Mouse (Mus musculus): Measurements from ENCODE around the gene Prokr2. TPM values are rescaled to one million over a fixed set of nuclear protein-coding genes. Genes with fewer than 3 reads are reported as not detected.

Gene Prokr2
- 1.5 and 2.0 TPM in 2 replicates for polyA plus RNA-seq (2016; fragmentation: Nextera tagmentation; extraction: Ambion mirVana)

DNA sequence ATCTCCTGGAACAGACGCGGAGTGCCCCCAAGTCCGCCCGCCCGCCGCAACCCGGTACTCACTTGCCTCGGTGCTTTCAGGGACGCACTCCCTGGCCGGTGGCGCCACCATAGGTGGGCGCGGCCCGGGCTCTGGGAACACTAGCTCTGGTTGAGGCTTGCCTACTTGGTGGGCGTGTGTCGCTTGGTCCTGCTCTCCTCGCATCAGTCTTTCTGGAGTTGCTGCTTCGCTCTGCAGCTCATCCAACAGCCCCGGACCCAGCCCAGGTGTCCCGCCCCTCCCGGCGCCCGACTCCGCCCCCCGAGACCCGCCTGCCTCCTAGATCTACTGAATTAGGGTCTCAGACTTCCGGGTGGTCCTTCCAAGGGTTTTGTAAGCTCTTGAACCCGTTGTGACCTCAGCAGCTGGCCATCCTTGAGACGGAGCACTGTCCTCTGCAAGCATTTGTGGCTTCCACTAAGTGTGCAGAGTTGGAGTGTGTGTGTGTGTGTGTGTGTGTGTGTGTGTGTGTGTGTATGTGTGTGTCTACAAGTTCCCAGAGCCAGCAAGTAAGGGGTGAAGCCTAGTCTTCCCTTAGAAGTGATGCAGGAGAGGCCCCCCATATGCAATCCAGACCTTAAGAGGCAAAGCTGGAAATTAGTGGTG, at the start of gene Prokr2:
Gene Prokr2 (minus strand): TSS at position 254 of the 645 bp plus-strand sequence.
- WGBS = 3% methylated on average over 29 of the region's 29 CpGs
- Histone ChIP-seq H3K27me3 (replicated peaks) (peaks cover 21% of the 10 kb centered on the region), H3K4me2 (peak within 1 kb of the TSS; percentile 99), H3K4me3 (peak within 1 kb of the TSS; percentile 62), H3K9me3 (replicated peaks) (no peaks in the 10 kb centered on the region), H3K27ac (ENCODE audit: poor library complexity, severe bottlenecking) (no peak within 1 kb of the TSS), H3K36me3 (no peaks in the 10 kb centered on the region), H3K4me1 (replicated peaks) (no peaks in the 10 kb centered on the region; the same call in 1 of the 2 replicates), H3K9ac (peak within 1 kb of the TSS; percentile 57)
- ATAC-seq (ENCODE audit: insufficient number of reproducible peaks, low FRiP score) = peak; percentile 57; the same call in 1 of the 2 replicates

DNA sequence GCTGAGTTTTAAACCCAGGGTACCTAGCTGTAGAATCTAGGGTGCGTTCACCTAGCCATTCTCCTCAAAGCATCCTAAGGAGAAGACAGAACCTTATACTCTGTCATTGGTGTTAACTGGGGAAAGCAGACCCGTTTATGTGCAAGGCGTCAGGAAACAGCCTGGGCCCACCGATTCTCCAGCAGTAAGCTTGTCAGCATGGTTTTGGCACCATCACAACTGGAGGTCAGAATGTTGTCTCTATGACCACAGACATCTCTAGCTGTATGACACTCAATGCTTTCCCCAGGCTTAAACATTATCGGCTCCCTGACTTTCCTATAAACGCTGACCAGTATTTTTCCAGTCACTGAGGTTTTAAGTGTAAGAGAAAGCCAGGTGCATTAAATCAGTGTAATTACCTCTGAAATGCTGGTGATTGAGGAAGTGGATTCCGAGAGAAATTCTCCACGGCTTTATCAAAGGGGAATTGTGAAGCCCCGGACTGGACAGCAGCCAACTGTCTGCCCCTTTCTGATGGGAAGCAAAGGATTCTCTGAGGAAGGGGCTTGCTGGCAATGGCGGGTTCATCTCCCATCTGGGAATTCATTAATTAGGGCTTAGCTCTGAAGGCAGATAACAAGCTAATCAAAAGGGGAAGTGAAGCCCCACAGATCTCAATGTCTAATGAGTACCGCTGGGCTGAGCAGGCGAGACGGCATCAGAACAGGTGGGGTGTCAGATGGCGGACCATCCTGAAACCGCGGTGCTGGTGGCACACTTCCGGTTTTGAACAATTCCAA, 42.1 kb upstream of the Prokr2 start:
- Histone ChIP-seq H3K9me3 (replicated peaks) (no peaks in the 10 kb centered on the region), H3K27ac (ENCODE audit: poor library complexity, severe bottlenecking) (no peak overlapping the region), H3K27me3 (replicated peaks) (no peaks in the 10 kb centered on the region), H3K4me1 (replicated peaks) (peaks cover 10% of the 10 kb centered on the region), H3K4me2 (peak overlapping the region; percentile 55), H3K9ac (no peak overlapping the region), H3K4me3 (peak overlapping the region; percentile 12; the same call in 1 of the 2 replicates), H3K36me3 (no peaks in the 10 kb centered on the region)
- 50% methylated on average over 17 of the region's 17 CpGs for WGBS
- ATAC-seq (ENCODE audit: insufficient number of reproducible peaks, low FRiP score) = no peak

- no peak overlapping the region for H3K4me3 ChIP-seq
- H3K4me2 ChIP-seq = no peak overlapping the region
- WGBS = 70% methylated on average over 6 of the region's 6 CpGs
- H3K27ac ChIP-seq (ENCODE audit: poor library complexity, severe bottlenecking) = no peak overlapping the region
- peaks cover 10% of the 10 kb centered on the region for H3K4me1 ChIP-seq (replicated peaks)
- no peaks in the 10 kb centered on the region for H3K27me3 ChIP-seq (replicated peaks)
- 0 out of 2 replicates have a peak, but pooled peaks cover 4% of the 10 kb centered on the region for H3K9me3 ChIP-seq (replicated peaks)
- no peak for ATAC-seq (ENCODE audit: insufficient number of reproducible peaks, low FRiP score)
- no peak overlapping the region for H3K9ac ChIP-seq
- no peaks in the 10 kb centered on the region for H3K36me3 ChIP-seq
Observed at GRCm38 (mm10) chr2:132425576-132425975, 40.3 kb upstream of the Prokr2 start.

DNA sequence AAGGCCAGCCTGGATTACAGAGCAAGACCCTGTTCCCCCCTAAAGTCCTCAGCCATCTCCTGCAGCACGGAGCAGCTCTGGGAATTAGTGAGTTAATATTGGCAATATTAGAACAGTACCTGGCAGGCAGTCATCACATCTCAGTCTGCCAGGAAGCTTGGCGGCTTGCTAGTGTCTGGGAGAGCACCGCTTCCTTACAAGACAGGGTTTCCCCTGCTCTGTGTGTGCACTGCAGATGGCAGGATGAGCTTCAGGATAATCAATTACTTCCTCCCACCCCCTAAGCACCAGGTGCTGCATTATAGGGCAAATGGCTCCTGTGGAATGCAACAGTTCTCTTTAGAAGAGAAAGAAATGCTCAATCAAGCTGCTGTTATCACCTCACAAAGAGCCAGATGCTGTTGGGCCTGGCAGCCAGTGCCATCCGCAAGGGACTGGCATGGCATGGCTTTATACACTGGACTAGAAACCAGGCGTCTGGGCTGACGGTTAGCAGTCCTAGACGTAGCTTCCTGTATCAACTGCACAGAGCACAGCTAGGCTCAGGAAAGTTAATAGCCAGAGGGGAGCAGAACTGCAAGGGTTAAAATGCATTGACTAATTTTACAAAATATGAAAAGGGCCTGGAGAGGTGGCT, 38.3 kb upstream of the Prokr2 start:
- H3K4me2 ChIP-seq = no peak overlapping the region
- no peak overlapping the region for H3K27ac ChIP-seq (ENCODE audit: poor library complexity, severe bottlenecking)
- no peak overlapping the region for H3K4me3 ChIP-seq
- no peak overlapping the region for H3K9ac ChIP-seq
- H3K27me3 ChIP-seq (replicated peaks) = no peaks in the 10 kb centered on the region
- ATAC-seq (ENCODE audit: insufficient number of reproducible peaks, low FRiP score) = no peak
- H3K9me3 ChIP-seq (replicated peaks) = 0 out of 2 replicates have a peak, but pooled peaks cover 4% of the 10 kb centered on the region
- no peaks in the 10 kb centered on the region for H3K36me3 ChIP-seq
- WGBS = 73% methylated on average over 7 of the region's 7 CpGs
- peaks cover 10% of the 10 kb centered on the region for H3K4me1 ChIP-seq (replicated peaks)

- Histone ChIP-seq H3K9me3 (replicated peaks) (0 out of 2 replicates have a peak, but pooled peaks cover 4% of the 10 kb centered on the region), H3K4me3 (no peak overlapping the region), H3K4me1 (replicated peaks) (peaks cover 8% of the 10 kb centered on the region), H3K9ac (no peak overlapping the region), H3K4me2 (no peak overlapping the region), H3K36me3 (no peaks in the 10 kb centered on the region), H3K27ac (ENCODE audit: poor library complexity, severe bottlenecking) (no peak overlapping the region), H3K27me3 (replicated peaks) (no peaks in the 10 kb centered on the region)
- 70% methylated on average over 9 of the region's 9 CpGs for WGBS
- no peak for ATAC-seq (ENCODE audit: insufficient number of reproducible peaks, low FRiP score)
Observed at GRCm38 (mm10) chr2:132422846-132423245, 37.6 kb upstream of the Prokr2 start.

DNA sequence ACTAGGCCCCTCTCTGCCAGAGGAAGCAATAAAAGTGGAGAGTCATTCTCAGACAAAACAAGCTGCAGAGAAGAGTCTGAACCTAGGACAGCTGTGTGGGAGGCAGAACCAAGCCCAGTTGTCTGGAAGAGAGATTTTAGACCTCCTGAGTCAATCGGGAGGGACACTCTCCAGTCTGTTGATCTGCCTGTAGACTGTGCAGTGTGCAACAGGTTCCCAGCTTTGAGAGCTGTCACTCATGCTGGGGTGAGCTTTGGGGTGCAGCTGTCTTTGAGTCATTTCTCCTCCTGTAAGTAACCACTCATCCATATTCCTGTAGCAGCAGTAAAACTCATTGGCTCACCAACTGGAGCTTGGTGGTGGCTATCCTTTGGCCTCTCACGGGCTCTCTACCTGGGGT, 33.2 kb upstream of the Prokr2 start:
- H3K9me3 ChIP-seq (replicated peaks) = 0 out of 2 replicates have a peak, but pooled peaks cover 4% of the 10 kb centered on the region
- H3K27me3 ChIP-seq (replicated peaks) = no peaks in the 10 kb centered on the region
- H3K27ac ChIP-seq (ENCODE audit: poor library complexity, severe bottlenecking) = no peak overlapping the region
- H3K4me3 ChIP-seq = no peak overlapping the region
- H3K36me3 ChIP-seq = no peaks in the 10 kb centered on the region
- 78% methylated on average over 2 of the region's 2 CpGs for WGBS
- peaks cover 8% of the 10 kb centered on the region for H3K4me1 ChIP-seq (replicated peaks)
- H3K9ac ChIP-seq = no peak overlapping the region
- no peak overlapping the region for H3K4me2 ChIP-seq
- no peak for ATAC-seq (ENCODE audit: insufficient number of reproducible peaks, low FRiP score)

GRCm38 (mm10) chr2:132410126-132410525, 24.9 kb upstream of the Prokr2 start:
- Histone ChIP-seq H3K4me2 (no peak overlapping the region), H3K4me1 (replicated peaks) (no peaks in the 10 kb centered on the region), H3K27me3 (replicated peaks) (no peaks in the 10 kb centered on the region), H3K9ac (no peak overlapping the region), H3K4me3 (no peak overlapping the region), H3K9me3 (replicated peaks) (no peaks in the 10 kb centered on the region), H3K27ac (ENCODE audit: poor library complexity, severe bottlenecking) (no peak overlapping the region), H3K36me3 (no peaks in the 10 kb centered on the region)
- WGBS = 79% methylated on average over 4 of the region's 4 CpGs
- no peak for ATAC-seq (ENCODE audit: insufficient number of reproducible peaks, low FRiP score)

GRCm38 (mm10) chr2:132398136-132398535, 12.9 kb upstream of the Prokr2 start:
- no peak overlapping the region for H3K4me3 ChIP-seq
- H3K9ac ChIP-seq = no peak overlapping the region
- no peaks in the 10 kb centered on the region for H3K36me3 ChIP-seq
- H3K4me2 ChIP-seq = no peak overlapping the region
- no peak for ATAC-seq (ENCODE audit: insufficient number of reproducible peaks, low FRiP score)
- H3K27ac ChIP-seq (ENCODE audit: poor library complexity, severe bottlenecking) = no peak overlapping the region
- H3K9me3 ChIP-seq (replicated peaks) = peaks cover 16% of the 10 kb centered on the region
- WGBS = 78% methylated on average over 8 of the region's 8 CpGs
- H3K27me3 ChIP-seq (replicated peaks) = no peaks in the 10 kb centered on the region
- no peaks in the 10 kb centered on the region for H3K4me1 ChIP-seq (replicated peaks)

GRCm38 (mm10) chr2:132395753-132396152, 10.5 kb upstream of the Prokr2 start:
- Histone ChIP-seq H3K9ac (no peak overlapping the region), H3K36me3 (no peaks in the 10 kb centered on the region), H3K27ac (ENCODE audit: poor library complexity, severe bottlenecking) (no peak overlapping the region), H3K4me3 (no peak overlapping the region), H3K4me1 (replicated peaks) (no peaks in the 10 kb centered on the region), H3K9me3 (replicated peaks) (peaks cover 16% of the 10 kb centered on the region), H3K4me2 (no peak overlapping the region), H3K27me3 (replicated peaks) (0 out of 2 replicates have a peak, but pooled peaks cover 4% of the 10 kb centered on the region)
- WGBS = 55% methylated on average over 1 of the region's 1 CpGs
- ATAC-seq (ENCODE audit: insufficient number of reproducible peaks, low FRiP score) = no peak

DNA sequence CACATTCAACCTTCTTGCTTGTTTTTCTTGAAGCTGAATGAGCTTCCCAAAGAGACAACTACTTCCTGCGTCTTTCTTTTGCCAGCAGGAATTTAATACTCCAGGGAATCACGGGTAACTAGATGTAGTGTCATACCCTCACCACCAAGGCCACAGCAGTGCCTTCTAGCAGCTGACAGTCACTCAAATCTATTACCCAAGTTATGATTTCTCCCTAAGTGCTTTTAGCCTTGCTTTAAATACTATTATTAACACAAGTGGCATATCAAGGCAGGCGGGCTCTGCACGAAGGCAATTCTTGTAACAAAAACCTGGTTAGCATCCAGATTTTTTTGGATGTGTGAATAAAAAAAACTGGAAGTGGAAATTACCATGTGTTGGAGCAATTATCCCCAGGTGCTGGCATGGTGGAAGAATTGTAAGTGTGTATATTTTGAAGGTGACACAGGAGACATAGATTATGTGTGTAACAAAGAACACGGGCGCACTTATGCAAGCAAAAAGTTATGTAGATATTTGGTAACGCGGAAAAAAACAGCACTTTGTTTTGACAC, 5.4 kb upstream of the Prokr2 start:
- Histone ChIP-seq H3K9ac (no peak overlapping the region), H3K4me2 (no peak overlapping the region), H3K4me1 (replicated peaks) (no peaks in the 10 kb centered on the region), H3K4me3 (no peak overlapping the region), H3K9me3 (replicated peaks) (no peaks in the 10 kb centered on the region), H3K36me3 (no peaks in the 10 kb centered on the region), H3K27me3 (replicated peaks) (peaks cover 12% of the 10 kb centered on the region), H3K27ac (ENCODE audit: poor library complexity, severe bottlenecking) (no peak overlapping the region)
- 81% methylated on average over 8 of the region's 8 CpGs for WGBS
- no peak for ATAC-seq (ENCODE audit: insufficient number of reproducible peaks, low FRiP score)

DNA sequence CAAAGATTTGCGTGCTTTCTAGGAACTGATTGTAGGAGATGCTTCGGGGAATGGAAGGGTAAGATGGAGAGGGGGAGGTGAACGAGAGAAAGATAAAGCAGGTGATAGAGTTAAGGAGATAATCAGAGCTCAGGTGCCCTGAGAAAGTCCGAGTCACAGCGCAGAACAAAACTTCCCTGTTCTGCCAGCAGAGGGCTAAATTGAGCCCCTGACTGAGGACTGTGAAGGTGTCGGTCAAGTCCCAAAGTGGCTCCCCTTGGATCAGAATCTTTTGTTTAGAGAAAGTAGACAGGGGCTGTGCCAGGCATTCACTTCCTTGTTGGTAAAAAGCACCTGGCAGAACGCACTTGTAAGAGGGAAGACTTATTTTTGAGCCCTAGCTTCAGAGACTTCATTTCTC, 4.3 kb upstream of the Prokr2 start:
- Histone ChIP-seq H3K27ac (ENCODE audit: poor library complexity, severe bottlenecking) (no peak overlapping the region), H3K4me2 (no peak overlapping the region), H3K9me3 (replicated peaks) (no peaks in the 10 kb centered on the region), H3K36me3 (no peaks in the 10 kb centered on the region), H3K4me1 (replicated peaks) (no peaks in the 10 kb centered on the region), H3K9ac (no peak overlapping the region), H3K4me3 (no peak overlapping the region), H3K27me3 (replicated peaks) (peaks cover 16% of the 10 kb centered on the region)
- 23% methylated on average over 7 of the region's 7 CpGs for WGBS
- no peak for ATAC-seq (ENCODE audit: insufficient number of reproducible peaks, low FRiP score)
